Mouse (Mus musculus): ENCODE results near the gene Rnf10. TPM values are rescaled to one million over a fixed set of nuclear protein-coding genes. Genes with fewer than 3 reads are reported as not detected.

Gene Rnf10
- polyA plus RNA-seq, 1 experiment = 220 TPM

- Histone ChIP-seq H3K4me3 (peak overlapping the region; percentile 55), H3ac (ENCODE audit: control insufficient read depth, insufficient read length) (no peak overlapping the region), H3K36me3 (ENCODE audit: control insufficient read depth, insufficient read depth) (no peaks in the 10 kb centered on the region), H3K79me2 (ENCODE audit: control insufficient read depth, insufficient read depth) (no peaks in the 10 kb centered on the region), H3K27me3 (ENCODE audit: control insufficient read depth, insufficient read depth, insufficient read length) (no peaks in the 10 kb centered on the region), H3K4me2 (ENCODE audit: low read depth) (no peak overlapping the region)
- TF ChIP-seq TCF12 (IDR thresholded peaks at IDR 0.05; ENCODE audit: insufficient read depth, poor library complexity, severe bottlenecking) (no peak), POLR2A (IDR thresholded peaks at IDR 0.05; ENCODE audit: insufficient read length, low read depth) (no peak), USF1 (IDR thresholded peaks at IDR 0.05; ENCODE audit: low read depth) (no peak), TCF3 (IDR thresholded peaks at IDR 0.05; ENCODE audit: insufficient read length, low read depth) (no peak)
Observed at GRCm38 (mm10) chr5:115234519-115234918, 38.2 kb downstream of the Rnf10 start.

DNA sequence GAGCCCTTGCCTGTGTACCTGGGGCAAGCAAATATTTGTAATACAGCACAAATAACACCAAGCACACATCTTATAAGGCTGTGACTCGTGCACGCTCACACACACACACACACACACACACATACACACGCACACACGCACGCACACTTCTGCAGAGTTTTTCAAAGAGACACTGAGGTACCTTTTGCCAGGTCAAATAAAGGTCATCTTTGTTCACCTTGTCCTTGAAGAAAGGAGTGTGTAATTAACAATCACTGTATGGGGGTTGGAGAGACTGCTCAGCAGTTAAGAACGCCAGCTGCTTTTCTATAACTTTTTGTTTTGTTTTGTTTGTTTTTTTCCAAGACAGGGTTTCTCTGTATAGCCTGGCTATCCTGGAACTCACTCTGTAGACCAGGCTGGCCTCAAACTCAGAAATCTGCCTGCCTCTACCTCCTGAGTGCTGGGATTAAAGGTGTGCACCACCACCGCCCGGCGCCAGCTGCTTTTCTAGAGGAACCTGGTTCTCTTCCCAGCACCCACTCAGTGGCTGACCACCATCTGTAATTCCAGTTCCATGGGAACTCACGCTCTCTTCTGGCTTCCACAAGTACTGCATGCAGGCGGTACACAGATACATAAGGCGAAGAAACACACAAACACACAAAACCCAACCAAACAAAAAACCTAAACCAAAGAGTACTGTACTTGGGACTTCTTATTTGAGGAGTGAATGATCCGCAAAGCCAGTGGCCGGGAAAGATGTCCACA is 39.5 kb downstream of the Rnf10 start:
- Histone ChIP-seq H3K27me3 (ENCODE audit: control insufficient read depth, insufficient read depth, insufficient read length) (no peaks in the 10 kb centered on the region), H3K79me2 (ENCODE audit: control insufficient read depth, insufficient read depth) (no peaks in the 10 kb centered on the region)
- TF ChIP-seq USF1 (IDR thresholded peaks at IDR 0.05; ENCODE audit: low read depth) = no peak
- no peak for TF ChIP-seq POLR2A (IDR thresholded peaks at IDR 0.05; ENCODE audit: insufficient read length, low read depth)
- no peak for TF ChIP-seq TCF12 (IDR thresholded peaks at IDR 0.05; ENCODE audit: insufficient read depth, poor library complexity, severe bottlenecking)
- TF ChIP-seq REST (IDR thresholded peaks at IDR 0.05; ENCODE audit: insufficient read depth, insufficient read length) = no peak
- TF ChIP-seq MYOG (IDR thresholded peaks at IDR 0.05; ENCODE audit: control insufficient read depth in 1 of 3, insufficient read depth in 1 of 3, insufficient read length in 2 of 3, low read depth in 2 of 3) = no peak
- TF ChIP-seq SRF (IDR thresholded peaks at IDR 0.05; ENCODE audit: control insufficient read depth, insufficient read length, low read depth) = no peak
- TF ChIP-seq POLR2AphosphoS2 (IDR thresholded peaks at IDR 0.05; ENCODE audit: insufficient read length, low read depth) = no peak
- TF ChIP-seq TCF3 (IDR thresholded peaks at IDR 0.05; ENCODE audit: insufficient read length, low read depth) = no peak
- no peak for TF ChIP-seq CEBPB (IDR thresholded peaks at IDR 0.05; ENCODE audit: insufficient read depth, poor library complexity, severe bottlenecking)
- TF ChIP-seq E2F4 (IDR thresholded peaks at IDR 0.05; ENCODE audit: insufficient read depth) = no peak
- no peak for TF ChIP-seq MYOD1 (IDR thresholded peaks at IDR 0.05; ENCODE audit: control insufficient read depth in 1 of 3, insufficient read length in 2 of 3, low read depth in 2 of 3)

DNA sequence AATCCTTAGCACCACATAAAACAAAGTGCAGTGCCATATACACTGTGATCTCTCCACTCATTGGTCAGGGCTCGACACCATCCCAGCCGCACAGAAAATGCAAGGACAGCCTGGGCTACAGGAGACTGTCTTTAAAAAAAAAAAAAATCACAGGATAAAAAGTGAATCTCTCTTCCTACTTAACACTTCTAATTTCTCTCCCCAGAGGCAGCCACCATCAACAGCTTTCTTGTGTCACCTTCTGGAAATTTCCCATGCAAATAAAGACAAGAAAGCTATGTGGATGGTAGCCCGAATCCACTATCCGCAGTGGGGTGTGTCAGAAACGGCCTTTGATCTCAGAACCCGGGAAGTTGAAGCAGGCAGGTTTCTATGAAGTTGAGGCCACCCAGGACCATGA is 40.2 kb downstream of the Rnf10 start:
- TF ChIP-seq POLR2AphosphoS2 (IDR thresholded peaks at IDR 0.05; ENCODE audit: insufficient read length, low read depth) (no peak), MYOG (IDR thresholded peaks at IDR 0.05; ENCODE audit: control insufficient read depth in 1 of 3, insufficient read depth in 1 of 3, insufficient read length in 2 of 3, low read depth in 2 of 3) (no peak), POLR2A (IDR thresholded peaks at IDR 0.05; ENCODE audit: insufficient read length, low read depth) (no peak), TCF12 (IDR thresholded peaks at IDR 0.05; ENCODE audit: insufficient read depth, poor library complexity, severe bottlenecking) (no peak), E2F4 (IDR thresholded peaks at IDR 0.05; ENCODE audit: insufficient read depth) (no peak), USF1 (IDR thresholded peaks at IDR 0.05; ENCODE audit: low read depth) (no peak), SRF (IDR thresholded peaks at IDR 0.05; ENCODE audit: control insufficient read depth, insufficient read length, low read depth) (no peak), REST (IDR thresholded peaks at IDR 0.05; ENCODE audit: insufficient read depth, insufficient read length) (no peak), CEBPB (IDR thresholded peaks at IDR 0.05; ENCODE audit: insufficient read depth, poor library complexity, severe bottlenecking) (no peak), TCF3 (IDR thresholded peaks at IDR 0.05; ENCODE audit: insufficient read length, low read depth) (no peak), MAX (IDR thresholded peaks at IDR 0.05; ENCODE audit: low read depth) (no peak), MYOD1 (IDR thresholded peaks at IDR 0.05; ENCODE audit: control insufficient read depth in 1 of 3, insufficient read length in 2 of 3, low read depth in 2 of 3) (no peak)
- no peak overlapping the region for H3K4me2 ChIP-seq (ENCODE audit: low read depth)
- no peaks in the 10 kb centered on the region for H3K79me2 ChIP-seq (ENCODE audit: control insufficient read depth, insufficient read depth)
- no peak overlapping the region for H3ac ChIP-seq (ENCODE audit: control insufficient read depth, insufficient read length)
- no peak overlapping the region for H3K4me3 ChIP-seq
- H3K27me3 ChIP-seq (ENCODE audit: control insufficient read depth, insufficient read depth, insufficient read length) = no peaks in the 10 kb centered on the region
- H3K36me3 ChIP-seq (ENCODE audit: control insufficient read depth, insufficient read depth) = no peaks in the 10 kb centered on the region

More for the DNA sequence above, 39.5 kb downstream of the Rnf10 start:
- H3K4me2 ChIP-seq (ENCODE audit: low read depth) = no peak overlapping the region
- H3K4me3 ChIP-seq = no peak overlapping the region
- H3ac ChIP-seq (ENCODE audit: control insufficient read depth, insufficient read length) = no peak overlapping the region
- no peaks in the 10 kb centered on the region for H3K36me3 ChIP-seq (ENCODE audit: control insufficient read depth, insufficient read depth)

- Histone ChIP-seq H3ac (ENCODE audit: control insufficient read depth, insufficient read length) (no peak overlapping the region), H3K4me2 (ENCODE audit: low read depth) (no peak overlapping the region), H3K4me3 (no peak overlapping the region), H3K36me3 (ENCODE audit: control insufficient read depth, insufficient read depth) (no peaks in the 10 kb centered on the region), H3K27me3 (ENCODE audit: control insufficient read depth, insufficient read depth, insufficient read length) (no peaks in the 10 kb centered on the region), H3K79me2 (ENCODE audit: control insufficient read depth, insufficient read depth) (no peaks in the 10 kb centered on the region)
- TF ChIP-seq MAX (IDR thresholded peaks at IDR 0.05; ENCODE audit: low read depth) (no peak), CEBPB (IDR thresholded peaks at IDR 0.05; ENCODE audit: insufficient read depth, poor library complexity, severe bottlenecking) (no peak)
Observed at GRCm38 (mm10) chr5:115231552-115232120, 41.1 kb downstream of the Rnf10 start.

DNA sequence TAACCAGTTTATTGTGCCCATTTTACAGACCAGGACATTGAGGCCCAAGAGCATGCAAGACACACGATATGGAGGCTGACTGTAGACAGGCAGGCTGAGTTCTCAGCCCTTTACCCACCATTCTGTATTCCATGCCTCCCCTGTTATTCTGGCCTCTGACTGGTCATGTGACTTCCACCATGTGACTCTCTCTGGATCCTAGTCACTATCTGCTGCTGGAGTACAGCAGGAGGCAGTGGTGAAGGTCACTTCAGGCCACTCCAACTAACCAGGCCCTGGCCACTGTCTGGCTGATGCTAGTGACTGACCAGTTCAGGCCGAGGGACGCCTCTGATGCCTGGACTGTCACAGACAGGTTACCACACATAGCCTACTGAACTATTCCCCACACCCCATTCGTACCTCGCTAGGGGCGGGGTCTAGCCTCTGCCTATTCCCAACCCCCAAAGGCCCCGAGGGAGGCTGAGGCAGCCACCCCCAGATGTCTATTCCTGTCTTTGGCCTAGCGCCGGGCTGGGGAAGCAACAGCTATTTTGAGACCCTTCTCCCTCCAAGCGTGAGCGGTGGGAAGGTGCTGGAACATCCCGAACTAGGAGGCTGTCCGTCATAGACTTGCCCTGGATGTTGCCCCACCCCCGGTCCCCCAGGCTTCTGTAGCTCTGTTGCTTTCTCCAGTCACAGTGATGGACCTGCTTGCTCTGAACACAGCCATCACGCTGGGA is 41.7 kb downstream of the Rnf10 start:
- Histone ChIP-seq H3K4me2 (ENCODE audit: low read depth) (no peak overlapping the region), H3ac (ENCODE audit: control insufficient read depth, insufficient read length) (no peak overlapping the region), H3K27me3 (ENCODE audit: control insufficient read depth, insufficient read depth, insufficient read length) (no peaks in the 10 kb centered on the region), H3K4me3 (no peak overlapping the region), H3K36me3 (ENCODE audit: control insufficient read depth, insufficient read depth) (no peaks in the 10 kb centered on the region), H3K79me2 (ENCODE audit: control insufficient read depth, insufficient read depth) (no peaks in the 10 kb centered on the region)
- TF ChIP-seq MYOD1 (IDR thresholded peaks at IDR 0.05; ENCODE audit: control insufficient read depth in 1 of 3, insufficient read length in 2 of 3, low read depth in 2 of 3) = no peak
- TF ChIP-seq USF1 (IDR thresholded peaks at IDR 0.05; ENCODE audit: low read depth) = peak; percentile 55

Measured in myocyte (in vitro differentiated cells).